Mouse (Mus musculus) liver, adult 2 months (tissue): Measurements from ENCODE around the gene Ankrd13d. TPM values are rescaled to one million over a fixed set of nuclear protein-coding genes. Genes with fewer than 3 reads are reported as not detected.

ENCODE experiments used
- DNase-seq: peaks from one replicate; pipeline ENCODE4 v3.0.0-alpha.2; 2011; ENCODE audit warnings: low read depth, low spot score; ENCODE audit errors: extremely low read depth
- H3K27ac ChIP-seq: fragments of 200-500 bp; replicated peaks from 2 replicates; pipeline ENCODE4 v1.5.1; 2012; ENCODE audit warnings: low read depth, mild to moderate bottlenecking, control low read depth, inconsistent platforms, low read length; ENCODE audit not compliant: insufficient read depth
- H3K27me3 ChIP-seq: fragments of 200-500 bp; 2 replicates; pipeline ENCODE4 v1.6.1; 2012; ENCODE audit warnings: mild to moderate bottlenecking, moderate library complexity, low read length, inconsistent platforms; ENCODE audit not compliant: control insufficient read depth, insufficient read depth
- H3K36me3 ChIP-seq: fragments of 200-500 bp; 2 replicates; pipeline ENCODE4 v1.6.1; 2012; ENCODE audit warnings: low read length, inconsistent platforms; ENCODE audit not compliant: control insufficient read depth, insufficient read depth
- H3K4me1 ChIP-seq: fragments of 200-500 bp; 2 replicates; pipeline ENCODE4 v1.6.1; 2011; ENCODE audit warnings: low read length; ENCODE audit not compliant: control insufficient read depth, insufficient read depth
- H3K4me3 ChIP-seq: fragments of 200-500 bp; 2 replicates; pipeline ENCODE4 v1.5.1; 2011; ENCODE audit warnings: low read depth, mild to moderate bottlenecking, control low read depth, low read length, moderate library complexity; ENCODE audit not compliant: insufficient read depth
- H3K79me2 ChIP-seq: fragments of 200-500 bp; 2 replicates; pipeline ENCODE4 v1.6.1; 2012; ENCODE audit warnings: inconsistent platforms, mild to moderate bottlenecking, low read length, moderate library complexity; ENCODE audit not compliant: control insufficient read depth, insufficient read depth
- H3K9ac ChIP-seq: fragments of 200-500 bp; 2 replicates; pipeline ENCODE4 v1.6.1; 2012; ENCODE audit warnings: low read depth, mild to moderate bottlenecking, control low read depth, inconsistent platforms, low read length
- CTCF ChIP-seq: fragments of 200-500 bp; IDR thresholded peaks from 2 replicates; pipeline ENCODE4 v1.5.1; 2011; ENCODE audit warnings: low read depth, low read length, control low read depth
- POLR2A ChIP-seq: fragments of 200-500 bp; IDR thresholded peaks from 2 replicates; pipeline ENCODE4 v1.6.1; 2011; ENCODE audit warnings: low read length, control low read depth; ENCODE audit not compliant: insufficient read depth; ENCODE audit errors: extremely low read depth
- WGBS: fragments of 180-500 bp; shearing (Covaris S2); methylation state at CpG from one replicate; pipeline ENCODE4 v1.1.7; 2018; 5-methylcytosine and 5-hydroxymethylcytosine counted together
- polyA plus RNA-seq: library from polyadenylated mRNA; depleted of rRNA; stranded (reverse); fragments of >200 nt; gene quantifications from 2 replicates; pipeline ENCODE4 v1.2.3, GENCODE M21; 2012
- total RNA-seq: library from RNA; depleted of rRNA; stranded (reverse); fragments of >200 nt; gene quantifications from 2 replicates; pipeline ENCODE4 v1.2.3, GENCODE M21; 2014

The Ankrd13d gene
- total and polyA plus RNA-seq, 2 experiments: 0.46 to 0.60 TPM

- no peaks in the 10 kb centered on the region for H3K79me2 ChIP-seq
- WGBS: 85% methylated on average over 3 of the region's 3 CpGs
- H3K27ac ChIP-seq: no peak overlapping the region
- H3K9ac ChIP-seq: no peak overlapping the region
- H3K36me3 ChIP-seq: no peaks in the 10 kb centered on the region
- no peak for DNase-seq
- H3K4me1 ChIP-seq: peaks cover 2% of the 10 kb centered on the region
- no peak overlapping the region for H3K4me3 ChIP-seq
- H3K27me3 ChIP-seq: no peaks in the 10 kb centered on the region
- TF ChIP-seq CTCF: no peak
- no peak for TF ChIP-seq POLR2A
Measured at GRCm38 (mm10) chr19:4242416-4242815, 40.5 kb downstream of the Ankrd13d start.

GRCm38 (mm10) chr19:4240247-4240668, 42.7 kb downstream of the Ankrd13d start:
- Histone ChIP-seq H3K36me3 (no peaks in the 10 kb centered on the region), H3K27ac (no peak overlapping the region), H3K4me1 (peaks cover 2% of the 10 kb centered on the region), H3K9ac (no peak overlapping the region), H3K4me3 (no peak overlapping the region), H3K27me3 (no peaks in the 10 kb centered on the region), H3K79me2 (no peaks in the 10 kb centered on the region)
- 24% methylated on average over 8 of the region's 8 CpGs for WGBS
- no peak for TF ChIP-seq POLR2A
- no peak for TF ChIP-seq CTCF
- peak; percentile 30 for DNase-seq

GRCm38 (mm10) chr19:4234548-4234947, 48.4 kb downstream of the Ankrd13d start:
- no peaks in the 10 kb centered on the region for H3K79me2 ChIP-seq
- no peaks in the 10 kb centered on the region; the same call in 1 of the 2 replicates for H3K4me1 ChIP-seq
- 87% methylated on average over 4 of the region's 4 CpGs for WGBS
- no peak for DNase-seq
- no peak overlapping the region for H3K9ac ChIP-seq
- no peak overlapping the region for H3K4me3 ChIP-seq
- H3K27me3 ChIP-seq: no peaks in the 10 kb centered on the region
- H3K36me3 ChIP-seq: no peaks in the 10 kb centered on the region
- TF ChIP-seq CTCF (no peak), POLR2A (no peak)
- H3K27ac ChIP-seq: no peak overlapping the region

GRCm38 (mm10) chr19:4232651-4233050, 50.3 kb downstream of the Ankrd13d start:
- no peak overlapping the region for H3K9ac ChIP-seq
- H3K79me2 ChIP-seq: no peaks in the 10 kb centered on the region
- H3K4me1 ChIP-seq: no peaks in the 10 kb centered on the region; the same call in 1 of the 2 replicates
- H3K36me3 ChIP-seq: no peaks in the 10 kb centered on the region
- no peak overlapping the region; the same call in 1 of the 2 replicates for H3K27ac ChIP-seq
- TF ChIP-seq CTCF (no peak), POLR2A (no peak)
- no peaks in the 10 kb centered on the region for H3K27me3 ChIP-seq
- no peak overlapping the region for H3K4me3 ChIP-seq
- no peak for DNase-seq
- WGBS: 86% methylated on average over 7 of the region's 7 CpGs

- Histone ChIP-seq H3K4me1 (no peaks in the 10 kb centered on the region; the same call in 1 of the 2 replicates), H3K27ac (peak overlapping the region; percentile 94), H3K79me2 (no peaks in the 10 kb centered on the region), H3K36me3 (no peaks in the 10 kb centered on the region), H3K4me3 (peak overlapping the region; percentile 78), H3K27me3 (no peaks in the 10 kb centered on the region), H3K9ac (peak overlapping the region; percentile 81)
- TF ChIP-seq CTCF (no peak), POLR2A (no peak)
- WGBS: 0% methylated on average over 2 of the region's 2 CpGs
- peak; percentile 71 for DNase-seq
Measured at GRCm38 (mm10) chr19:4232186-4232572, 50.8 kb downstream of the Ankrd13d start.

- Histone ChIP-seq H3K27ac (peak within 1 kb of the TSS; percentile 94), H3K36me3 (no peaks in the 10 kb centered on the region), H3K27me3 (no peaks in the 10 kb centered on the region), H3K4me1 (no peaks in the 10 kb centered on the region; the same call in 1 of the 2 replicates), H3K9ac (peak within 1 kb of the TSS; percentile 81), H3K79me2 (no peaks in the 10 kb centered on the region), H3K4me3 (peak within 1 kb of the TSS; percentile 78)
- DNase-seq: peak; percentile 87
- 10% methylated on average over 26 of the region's 26 CpGs for WGBS
- no peak for TF ChIP-seq CTCF
- TF ChIP-seq POLR2A: peak; percentile 63; the same call in 1 of the 2 replicates
Measured at GRCm38 (mm10) chr19:4231253-4232185, 51.4 kb downstream of the Ankrd13d start, which contains the start of gene Pold4. TSS of gene Pold4 (plus strand) at chr19:4231899.
